Mouse (Mus musculus) urinary bladder, adult 2 months (tissue): ENCODE results near the gene Rps6ka1. TPM values are rescaled to one million over a fixed set of nuclear protein-coding genes. Genes with fewer than 3 reads are reported as not detected.
"Not testable (repeated sequence)": the region's sequence is repeated elsewhere in the genome, so short reads cannot be mapped to it uniquely, and the experiment has no call there.

ENCODE experiments used
- DNase-seq: peaks from one replicate; pipeline ENCODE4 v3.0.0; 2022; ENCODE audit warnings: low spot score
- polyA plus RNA-seq: library from polyadenylated mRNA; depleted of rRNA; stranded (reverse); fragments of >200 nt; gene quantifications from 2 replicates; pipeline ENCODE4 v1.2.3, GENCODE M21; 2012

The Rps6ka1 gene
- polyA plus RNA-seq, 1 experiment: 15.9 TPM

GRCm38 (mm10) chr4:133863795-133864379, 23.7 kb downstream of the Rps6ka1 start:
- no peak for DNase-seq

GRCm38 (mm10) chr4:133857527-133857926, 30.1 kb downstream of the Rps6ka1 start:
- no peak for DNase-seq

DNA sequence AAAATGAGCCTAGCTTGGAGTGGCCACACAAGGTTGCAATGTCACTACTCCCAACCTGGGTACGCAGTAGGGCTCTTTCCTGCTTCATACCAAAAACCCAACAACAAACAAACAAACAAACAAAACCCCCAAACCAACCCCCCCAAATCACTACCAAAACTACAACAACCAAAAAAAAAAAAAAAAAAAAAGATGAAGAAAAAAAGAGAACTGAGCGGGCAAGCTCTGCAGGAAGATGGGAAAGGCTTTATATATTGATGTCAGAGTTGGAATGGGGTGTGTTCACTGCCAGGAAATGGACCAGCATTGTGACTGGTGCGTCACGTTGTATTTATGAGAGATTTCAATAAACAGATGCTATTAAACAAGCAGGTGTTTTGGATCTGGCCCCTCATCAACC, 33.0 kb downstream of the Rps6ka1 start:
- no peak for DNase-seq

GRCm38 (mm10) chr4:133853630-133854029, 34.0 kb downstream of the Rps6ka1 start:
- DNase-seq: no peak

DNA sequence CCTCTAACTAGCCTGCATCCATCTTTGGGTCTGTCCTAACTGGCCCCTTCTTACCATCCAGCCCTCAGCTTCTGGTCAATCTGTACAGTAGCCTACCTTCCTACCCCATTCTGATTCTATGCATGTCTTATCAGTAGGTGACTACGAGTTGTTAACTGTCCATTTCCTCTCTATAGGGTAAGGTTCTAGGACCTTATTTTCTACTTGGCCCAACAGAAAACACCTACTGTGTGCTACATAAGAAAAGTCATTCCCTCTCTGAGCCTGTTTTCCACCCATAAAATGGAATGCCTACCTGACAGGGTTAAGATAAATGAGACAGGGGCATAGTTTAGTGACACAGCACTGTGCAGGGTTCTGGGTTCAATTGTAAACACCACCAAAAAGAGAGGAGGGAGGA, 41.0 kb downstream of the Rps6ka1 start:
- DNase-seq: no peak

GRCm38 (mm10) chr4:133845060-133845459, 42.5 kb downstream of the Rps6ka1 start:
- no peak for DNase-seq

GRCm38 (mm10) chr4:133844209-133844841, 43.3 kb downstream of the Rps6ka1 start:
- DNase-seq: no peak

GRCm38 (mm10) chr4:133842992-133843737, 44.4 kb downstream of the Rps6ka1 start:
- no peak for DNase-seq

DNA sequence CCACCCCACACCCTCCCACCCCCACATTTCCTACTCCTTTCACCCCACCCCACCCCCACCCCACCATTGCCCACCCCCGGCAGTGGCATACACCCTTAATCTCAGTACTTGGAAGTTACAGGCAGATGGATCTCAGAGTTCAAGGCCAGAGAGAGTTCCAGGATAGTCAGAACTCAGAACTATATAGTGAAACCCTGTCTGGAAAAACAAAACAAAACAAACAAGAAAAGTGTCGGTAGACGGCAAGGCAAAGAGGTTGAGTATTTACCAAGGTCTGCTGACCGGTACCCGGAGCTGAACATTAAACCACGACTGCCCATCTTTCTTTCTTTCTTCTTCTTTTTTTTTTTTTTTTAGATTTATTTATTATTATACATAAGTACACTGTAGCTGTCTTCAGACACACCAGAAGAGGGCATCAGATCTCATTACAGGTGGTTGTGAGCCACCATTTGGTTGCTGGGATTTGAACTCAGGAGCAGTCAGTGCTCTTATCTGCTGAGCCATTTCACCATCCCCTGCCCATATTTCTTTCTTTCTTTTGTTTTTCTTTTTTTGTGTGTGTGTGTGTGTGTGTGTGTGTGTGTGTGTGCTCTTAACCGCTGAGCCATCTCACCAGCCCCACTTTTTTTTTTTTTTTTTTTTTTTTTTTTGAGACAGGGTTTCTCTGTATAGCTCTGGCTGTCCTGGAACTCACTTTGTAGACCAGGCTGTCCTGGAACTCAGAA, 45.7 kb downstream of the Rps6ka1 start:
- not testable (repeated sequence) for DNase-seq

DNA sequence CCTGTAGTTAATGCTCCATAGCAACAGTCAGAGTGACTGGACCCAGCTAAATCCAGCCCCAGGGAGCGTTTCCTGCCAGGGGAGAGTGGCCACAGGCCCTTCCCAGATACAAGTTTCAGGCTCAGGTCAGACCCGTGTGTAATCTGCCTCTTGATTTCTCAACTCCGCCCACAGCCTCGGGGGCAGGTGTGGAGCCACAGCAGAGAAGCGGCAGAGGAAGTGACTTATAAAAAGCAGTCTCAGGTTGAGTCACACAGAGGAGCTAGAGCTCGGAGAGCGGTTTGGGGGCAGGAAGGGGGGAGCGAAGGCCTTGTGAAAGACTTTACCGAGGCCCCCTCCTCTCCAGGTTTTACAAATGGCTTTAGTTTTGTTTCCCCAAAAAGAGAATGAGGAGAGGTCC, 46.6 kb downstream of the Rps6ka1 start:
- no peak for DNase-seq

GRCm38 (mm10) chr4:133840501-133840900, 47.1 kb downstream of the Rps6ka1 start:
- no peak for DNase-seq

DNA sequence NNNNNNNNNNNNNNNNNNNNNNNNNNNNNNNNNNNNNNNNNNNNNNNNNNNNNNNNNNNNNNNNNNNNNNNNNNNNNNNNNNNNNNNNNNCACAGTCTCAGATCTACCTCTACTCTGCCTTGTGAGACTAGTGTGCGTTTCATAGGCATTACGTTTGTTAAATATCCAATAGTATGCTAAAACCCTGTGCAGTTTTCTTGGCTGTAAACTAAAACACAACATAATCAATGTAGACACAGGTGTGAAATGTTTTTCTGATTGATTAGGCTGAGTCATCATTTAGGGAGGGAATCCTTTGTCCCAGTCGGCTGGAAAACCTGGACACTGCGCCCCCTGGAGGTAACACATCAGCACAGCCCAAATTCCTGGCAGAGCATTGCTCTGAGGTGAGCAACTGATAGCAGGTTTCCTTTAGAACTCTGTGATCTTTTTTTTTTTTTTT, 48.2 kb downstream of the Rps6ka1 start:
- no peak for DNase-seq

DNA sequence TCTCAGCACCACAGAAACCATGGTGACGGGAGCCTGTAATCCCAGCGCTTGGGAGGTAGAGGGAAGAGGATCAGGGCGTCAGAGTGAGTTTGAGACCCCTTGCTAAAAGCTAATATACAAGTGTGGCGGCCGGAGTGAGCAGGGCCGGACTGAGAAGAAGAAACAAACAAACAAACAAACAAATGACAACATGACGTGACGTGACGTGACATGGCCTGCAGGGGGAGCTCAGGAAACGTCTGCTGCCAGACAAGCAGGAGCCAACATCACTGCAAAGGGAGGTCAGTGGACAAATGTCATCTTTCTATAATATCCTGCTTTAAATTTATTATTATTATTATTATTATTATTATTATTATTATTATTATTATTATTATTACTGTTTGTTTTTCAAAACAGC, 51.0 kb downstream of the Rps6ka1 start:
- DNase-seq: no peak

GRCm38 (mm10) chr4:133835211-133835610, 52.4 kb downstream of the Rps6ka1 start:
- no peak for DNase-seq

- DNase-seq: no peak
These were observed 54.4 kb downstream of the Rps6ka1 start for GRCm38 (mm10) chr4:133832945-133833874.

GRCm38 (mm10) chr4:133830453-133830852, 57.1 kb downstream of the Rps6ka1 start:
- DNase-seq: no peak

GRCm38 (mm10) chr4:133829281-133830070, 58.1 kb downstream of the Rps6ka1 start:
- DNase-seq: no peak

GRCm38 (mm10) chr4:133827887-133828794, 59.5 kb downstream of the Rps6ka1 start:
- DNase-seq: no peak

GRCm38 (mm10) chr4:133827354-133827753, 60.2 kb downstream of the Rps6ka1 start:
- DNase-seq: no peak
